Mouse (Mus musculus) forebrain, embryonic 12.5 days (tissue): ENCODE data around the gene Rwdd3. TPM values are rescaled to one million over a fixed set of nuclear protein-coding genes. Genes with fewer than 3 reads are reported as not detected.
A peak's percentile ranks its signal among the peaks of the same experiment; 100 is the strongest.

Experiments
- ATAC-seq: fragments of 200-750 bp; cut with Nextera tagmentation; 2 replicates; pipeline ENCODE4 v1.8.0; 2017; ENCODE audit warnings: moderate TSS enrichment; ENCODE audit not compliant: low FRiP score
- H3K27ac ChIP-seq: fragments of 300-500 bp; sonication (generic); 2 replicates; pipeline ENCODE4 v1.5.1; 2016; ENCODE audit warnings: mild to moderate bottlenecking
- H3K27me3 ChIP-seq: fragments of 300-500 bp; sonication (generic); 2 replicates; pipeline ENCODE4 v1.6.1; 2016; ENCODE audit warnings: mild to moderate bottlenecking
- H3K36me3 ChIP-seq: fragments of 300-500 bp; sonication (generic); replicated peaks from 2 replicates; pipeline ENCODE4 v1.6.1; 2016; ENCODE audit warnings: mild to moderate bottlenecking
- H3K4me1 ChIP-seq: fragments of 300-500 bp; sonication (generic); 2 replicates; pipeline ENCODE4 v1.6.1; 2016
- H3K4me2 ChIP-seq: fragments of 300-500 bp; sonication (generic); 2 replicates; pipeline ENCODE4 v1.6.1; 2016; ENCODE audit warnings: mild to moderate bottlenecking, moderate library complexity
- H3K4me3 ChIP-seq: fragments of 300-500 bp; sonication (generic); replicated peaks from 2 replicates; pipeline ENCODE4 v1.5.1; 2016; ENCODE audit warnings: mild to moderate bottlenecking
- H3K9ac ChIP-seq: fragments of 300-500 bp; sonication (generic); 2 replicates; pipeline ENCODE4 v1.6.1; 2016; ENCODE audit warnings: mild to moderate bottlenecking
- H3K9me3 ChIP-seq: fragments of 300-500 bp; sonication (generic); 2 replicates; pipeline ENCODE4 v1.6.1; 2016
- WGBS: fragments of 180-500 bp; shearing (Covaris S2); methylation state at CpG from one replicate; pipeline ENCODE4 v1.1.7; 2016; 5-methylcytosine and 5-hydroxymethylcytosine counted together
- polyA plus RNA-seq: library from polyadenylated mRNA; unstranded; fragments of >200 nt; fragmentation: Nextera tagmentation; extraction: Ambion mirVana; gene quantifications from 2 replicates; pipeline ENCODE4 v1.2.1, GENCODE M21; 2016

Rwdd3 gene
- polyA plus RNA-seq, 1 experiment from 2014 or later, result 14.2 TPM

GRCm38 (mm10) chr3:121157546-121158330 lies 13.8 kb downstream of the Rwdd3 start:
- Histone ChIP-seq H3K27me3 (no peaks in the 10 kb centered on the region), H3K4me1 (peaks cover 22% of the 10 kb centered on the region), H3K36me3 (no peaks in the 10 kb centered on the region), H3K4me2 (peak overlapping the region; percentile 24; the same call in 1 of the 2 replicates), H3K27ac (peak overlapping the region; percentile 58; the same call in 1 of the 2 replicates), H3K4me3 (no peak overlapping the region), H3K9ac (no peak overlapping the region), H3K9me3 (no peaks in the 10 kb centered on the region)
- WGBS, result 61% methylated on average over 10 of the region's 10 CpGs
- no peak for ATAC-seq

- H3K9ac ChIP-seq, result 0 out of 2 replicates have a peak overlapping the region, but pooled peaks have one; percentile 5
- H3K27ac ChIP-seq, result peak overlapping the region; percentile 80
- peak; percentile 70; the same call in 1 of the 2 replicates for ATAC-seq
- H3K36me3 ChIP-seq, result no peaks in the 10 kb centered on the region
- 30% methylated on average over 11 of the region's 11 CpGs for WGBS
- H3K27me3 ChIP-seq, result no peaks in the 10 kb centered on the region
- no peaks in the 10 kb centered on the region for H3K9me3 ChIP-seq
- no peak overlapping the region for H3K4me3 ChIP-seq
- peak overlapping the region; percentile 37 for H3K4me2 ChIP-seq
- H3K4me1 ChIP-seq, result peaks cover 22% of the 10 kb centered on the region
Measured at GRCm38 (mm10) chr3:121156451-121157186, 14.9 kb downstream of the Rwdd3 start.

GRCm38 (mm10) chr3:121156043-121156442 lies 15.5 kb downstream of the Rwdd3 start:
- peak; percentile 78; the same call in 1 of the 2 replicates for ATAC-seq
- whole genome bisulfite sequencing, result 7% methylated on average over 7 of the region's 7 CpGs
- peak overlapping the region; percentile 37 for H3K4me2 ChIP-seq

GRCm38 (mm10) chr3:121133937-121134336 lies 37.6 kb downstream of the Rwdd3 start:
- 74% methylated on average over 11 of the region's 11 CpGs for WGBS
- no peak for ATAC-seq
- H3K4me2 ChIP-seq, result no peak overlapping the region

More at GRCm38 (mm10) chr3:121156043-121156442, 15.5 kb downstream of the Rwdd3 start:
- Histone ChIP-seq H3K9ac (no peak overlapping the region), H3K36me3 (no peaks in the 10 kb centered on the region), H3K9me3 (no peaks in the 10 kb centered on the region), H3K4me1 (peaks cover 22% of the 10 kb centered on the region), H3K27ac (peak overlapping the region; percentile 80), H3K4me3 (no peak overlapping the region), H3K27me3 (no peaks in the 10 kb centered on the region)

GRCm38 (mm10) chr3:121133039-121133438 lies 38.5 kb downstream of the Rwdd3 start:
- no peaks in the 10 kb centered on the region for H3K4me1 ChIP-seq
- ATAC-seq, result no peak
- H3K27me3 ChIP-seq, result no peaks in the 10 kb centered on the region
- H3K4me3 ChIP-seq, result no peak overlapping the region
- WGBS, result 88% methylated on average over 5 of the region's 5 CpGs
- no peak overlapping the region for H3K27ac ChIP-seq
- H3K9me3 ChIP-seq, result no peaks in the 10 kb centered on the region
- no peak overlapping the region for H3K4me2 ChIP-seq
- no peaks in the 10 kb centered on the region for H3K36me3 ChIP-seq
- no peak overlapping the region for H3K9ac ChIP-seq

More at GRCm38 (mm10) chr3:121133937-121134336, 37.6 kb downstream of the Rwdd3 start:
- no peaks in the 10 kb centered on the region for H3K27me3 ChIP-seq
- H3K36me3 ChIP-seq, result no peaks in the 10 kb centered on the region
- no peaks in the 10 kb centered on the region for H3K4me1 ChIP-seq
- no peak overlapping the region for H3K27ac ChIP-seq
- no peaks in the 10 kb centered on the region for H3K9me3 ChIP-seq
- no peak overlapping the region for H3K9ac ChIP-seq
- H3K4me3 ChIP-seq, result no peak overlapping the region

- no peak overlapping the region for H3K9ac ChIP-seq
- 86% methylated on average over 2 of the region's 2 CpGs for WGBS
- H3K36me3 ChIP-seq, result no peaks in the 10 kb centered on the region
- no peaks in the 10 kb centered on the region for H3K27me3 ChIP-seq
- H3K4me1 ChIP-seq, result no peaks in the 10 kb centered on the region
- H3K4me2 ChIP-seq, result no peak overlapping the region
- ATAC-seq, result no peak
- no peak overlapping the region for H3K27ac ChIP-seq
- H3K9me3 ChIP-seq, result no peaks in the 10 kb centered on the region
- no peak overlapping the region for H3K4me3 ChIP-seq
Measured at GRCm38 (mm10) chr3:121127171-121127570, 44.3 kb downstream of the Rwdd3 start.

- H3K9me3 ChIP-seq, result no peaks in the 10 kb centered on the region
- no peak overlapping the region for H3K4me3 ChIP-seq
- no peak overlapping the region for H3K9ac ChIP-seq
- no peaks in the 10 kb centered on the region for H3K4me1 ChIP-seq
- H3K36me3 ChIP-seq, result no peaks in the 10 kb centered on the region
- WGBS, result 72% methylated on average over 5 of the region's 5 CpGs
- H3K27me3 ChIP-seq, result no peaks in the 10 kb centered on the region
- H3K4me2 ChIP-seq, result no peak overlapping the region
- ATAC-seq, result no peak
- no peak overlapping the region for H3K27ac ChIP-seq
Measured at GRCm38 (mm10) chr3:121126476-121126875, 45.0 kb downstream of the Rwdd3 start.

GRCm38 (mm10) chr3:121121072-121121471 lies 50.4 kb downstream of the Rwdd3 start:
- no peak overlapping the region for H3K4me2 ChIP-seq
- peak; percentile 58; the same call in 1 of the 2 replicates for ATAC-seq
- no peaks in the 10 kb centered on the region for H3K36me3 ChIP-seq
- H3K9ac ChIP-seq, result no peak overlapping the region
- H3K4me1 ChIP-seq, result no peaks in the 10 kb centered on the region
- H3K9me3 ChIP-seq, result no peaks in the 10 kb centered on the region
- H3K27ac ChIP-seq, result no peak overlapping the region
- no peak overlapping the region for H3K4me3 ChIP-seq
- 57% methylated on average over 5 of the region's 5 CpGs for WGBS
- H3K27me3 ChIP-seq, result no peaks in the 10 kb centered on the region

- no peak overlapping the region for H3K4me2 ChIP-seq
- H3K9ac ChIP-seq, result no peak overlapping the region
- H3K9me3 ChIP-seq, result 0 out of 2 replicates have a peak, but pooled peaks cover 4% of the 10 kb centered on the region
- WGBS, result 76% methylated on average over 13 of the region's 13 CpGs
- H3K4me1 ChIP-seq, result no peaks in the 10 kb centered on the region
- H3K36me3 ChIP-seq, result no peaks in the 10 kb centered on the region
- ATAC-seq, result no peak
- no peak overlapping the region for H3K27ac ChIP-seq
- no peaks in the 10 kb centered on the region for H3K27me3 ChIP-seq
- no peak overlapping the region for H3K4me3 ChIP-seq
Measured at GRCm38 (mm10) chr3:121116590-121116989, 54.9 kb downstream of the Rwdd3 start.

- Histone ChIP-seq H3K36me3 (no peaks in the 10 kb centered on the region), H3K4me3 (no peak overlapping the region), H3K9ac (no peak overlapping the region), H3K4me1 (no peaks in the 10 kb centered on the region), H3K27me3 (no peaks in the 10 kb centered on the region), H3K9me3 (0 out of 2 replicates have a peak, but pooled peaks cover 4% of the 10 kb centered on the region), H3K27ac (no peak overlapping the region), H3K4me2 (no peak overlapping the region)
- ATAC-seq, result 0 out of 2 replicates have a peak, but pooled peaks have one; percentile 57
- WGBS, result 59% methylated on average over 5 of the region's 5 CpGs
Measured at GRCm38 (mm10) chr3:121116067-121116466, 55.4 kb downstream of the Rwdd3 start.

- no peak for ATAC-seq
- Histone ChIP-seq H3K9ac (no peak overlapping the region), H3K9me3 (0 out of 2 replicates have a peak, but pooled peaks cover 4% of the 10 kb centered on the region), H3K27me3 (no peaks in the 10 kb centered on the region), H3K4me1 (no peaks in the 10 kb centered on the region), H3K27ac (no peak overlapping the region), H3K36me3 (no peaks in the 10 kb centered on the region), H3K4me3 (no peak overlapping the region), H3K4me2 (no peak overlapping the region)
- 95% methylated on average over 8 of the region's 8 CpGs for WGBS
Measured at GRCm38 (mm10) chr3:121111068-121111467, 60.4 kb downstream of the Rwdd3 start.

- Histone ChIP-seq H3K4me2 (no peak overlapping the region), H3K36me3 (no peaks in the 10 kb centered on the region), H3K4me3 (no peak overlapping the region), H3K9ac (no peak overlapping the region), H3K4me1 (no peaks in the 10 kb centered on the region), H3K27me3 (no peaks in the 10 kb centered on the region), H3K27ac (no peak overlapping the region), H3K9me3 (0 out of 2 replicates have a peak, but pooled peaks cover 4% of the 10 kb centered on the region)
- no peak for ATAC-seq
- 72% methylated on average over 7 of the region's 7 CpGs for WGBS
Measured at GRCm38 (mm10) chr3:121110430-121110829, 61.1 kb downstream of the Rwdd3 start.
